Mouse (Mus musculus): ENCODE data around the gene Rab29. TPM values are rescaled to one million over a fixed set of nuclear protein-coding genes. Genes with fewer than 3 reads are reported as not detected.

Rab29 gene
- polyA plus RNA-seq (2012; rRNA removed; ENCODE audit: low replicate concordance): 24.1 and 41.9 TPM in 2 replicates

GRCm38 (mm10) chr1:131867093-131867945 lies at the start of gene Rab29:
TSS of gene Rab29 (plus strand) at chr1:131867224.

GRCm38 (mm10) chr1:131827207-131827786 lies 39.7 kb upstream of the Rab29 start, which contains the start of gene Slc41a1:
TSS of gene Slc41a1 (plus strand) at chr1:131827493.

GRCm38 (mm10) chr1:131910001-131910648 lies 43.1 kb downstream of the Rab29 start, which contains the start of gene Nucks1:
TSS of gene Nucks1 (plus strand) at chr1:131910534.

Other genes with a start within 250 kb of the Rab29 start
- 13.5 and 22.8 TPM in 2 replicates for gene Ctse, start 228.9 kb upstream of the Rab29 start, polyA plus RNA-seq (2012; rRNA removed; ENCODE audit: low replicate concordance)
- gene Rab7b, start 178.5 kb upstream of the Rab29 start, polyA plus RNA-seq (2012; rRNA removed; ENCODE audit: low replicate concordance): 11.5 and 22.1 TPM in 2 replicates
- gene Slc26a9, start 123.2 kb upstream of the Rab29 start, polyA plus RNA-seq (2012; rRNA removed; ENCODE audit: low replicate concordance): 0.17 TPM in 1 of 2 replicates, not detected in the other
- gene Pm20d1, start 69.8 kb upstream of the Rab29 start, polyA plus RNA-seq (2012; rRNA removed; ENCODE audit: low replicate concordance): 2.1 and 5.6 TPM in 2 replicates
- gene Slc41a1, start 39.7 kb upstream of the Rab29 start, polyA plus RNA-seq (2012; rRNA removed; ENCODE audit: low replicate concordance): 56.5 and 58.7 TPM in 2 replicates
- gene Nucks1, start 43.3 kb downstream of the Rab29 start, polyA plus RNA-seq (2012; rRNA removed; ENCODE audit: low replicate concordance): 4.4 and 11.7 TPM in 2 replicates
- 14.3 and 14.6 TPM in 2 replicates for gene Slc45a3, start 95.7 kb downstream of the Rab29 start, polyA plus RNA-seq (2012; rRNA removed; ENCODE audit: low replicate concordance)
- gene Elk4, start 140.4 kb downstream of the Rab29 start, polyA plus RNA-seq (2012; rRNA removed; ENCODE audit: low replicate concordance): 28.4 and 31.0 TPM in 2 replicates
- 4.3 and 9.2 TPM in 2 replicates for gene Mfsd4a, start 200.8 kb downstream of the Rab29 start, polyA plus RNA-seq (2012; rRNA removed; ENCODE audit: low replicate concordance)

Data from mammary gland, adult 2 months (tissue).